Mouse (Mus musculus) spleen, adult 2 months (tissue): ENCODE data around the gene Nrxn1. TPM values are rescaled to one million over a fixed set of nuclear protein-coding genes. Genes with fewer than 3 reads are reported as not detected.

Experiments used
- DNase-seq, 2 experiments: peaks; one replicate each; pipeline versions ENCODE4 v3.0.0 to v3.0.0-alpha.2; 2012 to 2021; ENCODE audit warnings: low spot score in 2 of 2, low read depth in 1 of 2
- H3K27ac ChIP-seq: fragments of 200-500 bp; 2 replicates; pipeline ENCODE4 v1.5.1; 2012; ENCODE audit warnings: low read length, inconsistent platforms; ENCODE audit not compliant: insufficient read depth
- H3K27me3 ChIP-seq: fragments of 200-500 bp; 2 replicates; pipeline ENCODE4 v1.6.1; 2012; ENCODE audit warnings: mild to moderate bottlenecking, moderate library complexity, low read length, inconsistent platforms; ENCODE audit not compliant: control insufficient read depth, insufficient read depth
- H3K36me3 ChIP-seq: fragments of 200-500 bp; 2 replicates; pipeline ENCODE4 v1.6.1; 2012; ENCODE audit warnings: mild to moderate bottlenecking, low read length, inconsistent platforms; ENCODE audit not compliant: control insufficient read depth, insufficient read depth
- H3K4me1 ChIP-seq: fragments of 200-500 bp; 2 replicates; pipeline ENCODE4 v1.6.1; 2011; ENCODE audit warnings: inconsistent platforms; ENCODE audit not compliant: control insufficient read depth, insufficient read depth, insufficient read length
- H3K4me3 ChIP-seq: fragments of 200-500 bp; 2 replicates; pipeline ENCODE4 v1.5.1; 2011; ENCODE audit warnings: mild to moderate bottlenecking, inconsistent platforms; ENCODE audit not compliant: insufficient read depth, insufficient read length; ENCODE audit errors: extremely low read depth
- CTCF ChIP-seq: fragments of 200-500 bp; IDR thresholded peaks from 2 replicates; pipeline ENCODE4 v1.5.1; 2011; ENCODE audit warnings: mild to moderate bottlenecking, inconsistent platforms; ENCODE audit not compliant: insufficient read depth, insufficient read length, insufficient replicate concordance; ENCODE audit errors: extremely low read depth
- POLR2A ChIP-seq: fragments of 200-500 bp; IDR thresholded peaks from 2 replicates; pipeline ENCODE4 v1.6.1; 2011; ENCODE audit warnings: low read depth, low read length, inconsistent platforms
- WGBS: fragments of 180-500 bp; shearing (Covaris S2); methylation state at CpG from one replicate; pipeline ENCODE4 v1.1.7; 2018; 5-methylcytosine and 5-hydroxymethylcytosine counted together
- polyA plus RNA-seq: library from polyadenylated mRNA; depleted of rRNA; stranded (reverse); fragments of >200 nt; gene quantifications from 2 replicates; pipeline ENCODE4 v1.2.3, GENCODE M21; 2012

Nrxn1 gene
- polyA plus RNA-seq, 1 experiment = 0.50 TPM

DNA sequence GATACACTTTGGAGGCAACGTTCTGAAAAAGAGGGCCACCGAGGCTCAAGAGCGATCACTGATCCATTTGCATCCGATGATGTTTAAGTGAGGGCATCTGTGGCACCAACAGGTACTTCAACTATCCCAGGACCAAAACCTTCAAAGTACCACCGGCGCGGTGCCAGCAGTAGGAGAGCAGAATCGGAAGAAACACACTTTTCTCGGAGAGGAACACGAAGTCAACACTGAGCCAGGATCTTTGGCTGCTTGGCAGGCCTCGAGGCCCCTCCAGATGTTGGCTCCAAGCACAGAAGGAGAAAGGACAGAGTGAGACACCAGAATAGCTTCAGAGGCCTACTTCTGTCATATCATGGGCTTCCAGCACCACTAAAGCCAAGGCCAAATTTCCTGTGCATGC is 3.9 kb downstream of the Nrxn1 start:
- H3K27me3 ChIP-seq = no peaks in the 10 kb centered on the region
- H3K4me3 ChIP-seq = no peak overlapping the region
- DNase-seq = no peak
- 84% methylated on average over 11 of the region's 11 CpGs for WGBS
- no peak for TF ChIP-seq CTCF
- no peak for TF ChIP-seq POLR2A
- no peaks in the 10 kb centered on the region for H3K36me3 ChIP-seq
- no peaks in the 10 kb centered on the region for H3K4me1 ChIP-seq
- no peak overlapping the region for H3K27ac ChIP-seq

DNA sequence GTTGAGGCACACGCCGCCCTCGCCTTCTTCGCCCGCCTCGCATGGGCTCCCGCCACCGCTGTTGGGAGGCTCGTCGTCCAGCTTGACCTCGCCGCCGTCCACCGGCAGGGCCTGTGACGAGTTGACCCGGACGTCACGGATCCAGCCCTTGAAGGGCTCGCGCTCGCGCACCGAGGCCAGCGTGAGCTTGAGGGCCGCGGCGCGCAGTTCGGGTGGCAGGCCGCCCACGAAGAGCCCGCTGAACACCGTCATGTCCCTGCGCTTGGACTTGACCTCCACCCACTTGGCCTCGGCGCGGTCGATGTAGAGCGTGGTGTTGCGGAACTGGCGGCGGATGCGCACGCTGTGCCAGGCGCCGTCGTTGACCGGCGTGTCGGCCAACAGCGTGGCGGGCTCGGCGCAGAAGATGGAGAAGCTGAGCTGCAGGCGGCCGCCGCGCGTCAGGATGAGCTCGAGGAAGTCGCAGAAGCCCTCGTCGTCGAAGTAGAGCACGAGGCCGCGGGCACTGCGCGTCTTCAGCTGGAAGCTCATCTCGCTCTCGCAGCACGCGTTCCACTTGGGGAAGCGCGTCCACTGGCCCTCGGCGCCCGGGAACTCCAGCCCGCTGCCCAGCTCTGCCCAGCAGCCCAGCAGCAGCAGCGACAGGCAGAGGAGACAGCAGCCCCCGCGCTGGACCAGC is 4.7 kb downstream of the Nrxn1 start:
- Histone ChIP-seq H3K4me1 (no peaks in the 10 kb centered on the region), H3K36me3 (no peaks in the 10 kb centered on the region), H3K27ac (no peak overlapping the region), H3K4me3 (no peak overlapping the region), H3K27me3 (no peaks in the 10 kb centered on the region)
- DNase-seq = no peak
- TF ChIP-seq POLR2A (no peak), CTCF (no peak)
- WGBS = 81% methylated on average over 82 of the region's 82 CpGs

DNA sequence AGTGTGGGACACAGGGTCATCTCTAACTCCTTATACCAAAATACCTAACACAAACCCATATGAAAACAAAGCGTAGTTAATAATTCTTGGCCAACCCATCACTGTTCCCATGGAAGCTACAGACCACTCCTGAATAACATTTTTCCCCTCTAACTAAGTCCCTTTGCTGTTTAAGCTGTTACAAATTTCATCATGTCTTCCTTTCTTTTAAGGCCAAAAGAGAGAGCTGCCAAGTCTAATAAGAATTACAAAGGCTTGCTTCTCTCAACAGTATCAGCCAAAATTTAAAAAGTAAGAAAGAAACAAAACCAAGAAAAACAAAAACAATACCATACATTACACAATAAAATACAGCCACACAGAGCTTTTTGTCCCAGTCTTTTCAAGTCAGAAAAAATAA is 6.5 kb downstream of the Nrxn1 start:
- H3K36me3 ChIP-seq = no peaks in the 10 kb centered on the region
- no peaks in the 10 kb centered on the region for H3K4me1 ChIP-seq
- H3K4me3 ChIP-seq = no peak overlapping the region
- H3K27me3 ChIP-seq = no peaks in the 10 kb centered on the region
- DNase-seq = no peak
- no peak for TF ChIP-seq POLR2A
- no peak for TF ChIP-seq CTCF
- 92% methylated on average over 1 of the region's 1 CpGs for WGBS
- no peak overlapping the region for H3K27ac ChIP-seq

DNA sequence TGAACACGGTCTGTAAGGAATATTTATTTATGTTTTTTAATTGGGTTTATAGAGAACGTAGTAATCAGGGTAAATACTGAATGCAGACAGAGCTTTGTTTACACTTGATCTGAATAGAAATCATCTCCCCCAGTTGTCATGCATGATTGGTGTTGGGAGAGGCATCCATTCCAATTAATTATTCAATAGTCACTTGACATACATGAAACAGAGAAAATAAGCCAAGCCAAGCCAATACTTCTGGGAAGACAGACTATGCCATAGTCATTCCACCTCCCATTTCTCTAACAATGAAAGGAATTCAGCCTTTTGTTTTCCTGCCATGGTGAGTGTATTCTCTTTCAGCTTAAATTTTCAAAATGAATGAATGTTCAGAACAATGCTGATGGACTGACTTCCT is 7.5 kb downstream of the Nrxn1 start:
- WGBS = 90% methylated on average over 2 of the region's 2 CpGs
- H3K4me1 ChIP-seq = no peaks in the 10 kb centered on the region

DNA sequence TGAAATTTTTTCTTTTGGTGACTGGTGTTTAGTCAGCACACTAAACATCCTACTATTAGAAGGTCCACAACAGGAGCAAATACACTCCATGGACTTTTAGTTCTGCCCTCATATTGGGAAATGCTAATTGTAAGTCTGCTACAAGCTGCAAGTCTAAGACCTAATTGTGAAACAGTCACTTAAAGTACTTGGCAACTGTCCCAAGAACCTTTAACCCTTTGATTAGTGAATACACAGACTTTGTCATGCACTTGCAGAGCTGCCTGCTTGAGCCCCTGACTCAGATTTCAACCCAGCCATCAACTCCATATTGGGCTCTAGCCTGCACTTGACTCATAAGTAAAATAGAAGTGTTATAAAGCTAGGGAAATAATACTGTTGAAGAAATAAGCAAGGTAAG is 13.8 kb downstream of the Nrxn1 start:
- H3K36me3 ChIP-seq = no peaks in the 10 kb centered on the region
- no peak for DNase-seq
- no peaks in the 10 kb centered on the region for H3K27me3 ChIP-seq
- H3K4me1 ChIP-seq = no peaks in the 10 kb centered on the region
- no peak overlapping the region for H3K4me3 ChIP-seq
- TF ChIP-seq CTCF = no peak
- TF ChIP-seq POLR2A = no peak
- no peak overlapping the region for H3K27ac ChIP-seq

More for the DNA sequence above, 7.5 kb downstream of the Nrxn1 start:
- H3K27me3 ChIP-seq = no peaks in the 10 kb centered on the region
- no peak overlapping the region for H3K4me3 ChIP-seq
- H3K27ac ChIP-seq = no peak overlapping the region
- no peaks in the 10 kb centered on the region for H3K36me3 ChIP-seq
- no peak for DNase-seq
- TF ChIP-seq POLR2A (no peak), CTCF (no peak)

DNA sequence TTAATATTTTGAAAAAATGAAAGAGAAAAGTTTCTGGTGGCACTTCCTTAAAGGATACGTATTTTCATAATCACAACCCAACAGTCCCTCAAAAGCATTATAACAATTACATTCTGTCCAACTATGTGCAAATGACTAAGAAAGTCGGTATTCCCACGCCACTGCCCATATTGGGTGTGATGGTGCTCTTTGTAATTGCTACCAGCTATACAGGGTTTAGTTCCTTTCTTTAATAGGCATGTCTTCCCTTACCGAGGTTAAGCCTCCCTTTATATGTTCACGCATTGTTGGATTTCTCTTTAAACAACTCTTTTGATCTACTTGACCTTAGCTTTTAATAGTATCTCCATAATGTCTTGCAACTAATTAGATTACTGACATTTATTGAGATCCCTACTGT is 18.1 kb downstream of the Nrxn1 start:
- Histone ChIP-seq H3K27ac (no peak overlapping the region), H3K4me1 (no peaks in the 10 kb centered on the region), H3K27me3 (no peaks in the 10 kb centered on the region), H3K36me3 (no peaks in the 10 kb centered on the region), H3K4me3 (no peak overlapping the region)
- no peak for DNase-seq
- TF ChIP-seq CTCF (no peak), POLR2A (no peak)
- WGBS = 84% methylated on average over 5 of the region's 5 CpGs

DNA sequence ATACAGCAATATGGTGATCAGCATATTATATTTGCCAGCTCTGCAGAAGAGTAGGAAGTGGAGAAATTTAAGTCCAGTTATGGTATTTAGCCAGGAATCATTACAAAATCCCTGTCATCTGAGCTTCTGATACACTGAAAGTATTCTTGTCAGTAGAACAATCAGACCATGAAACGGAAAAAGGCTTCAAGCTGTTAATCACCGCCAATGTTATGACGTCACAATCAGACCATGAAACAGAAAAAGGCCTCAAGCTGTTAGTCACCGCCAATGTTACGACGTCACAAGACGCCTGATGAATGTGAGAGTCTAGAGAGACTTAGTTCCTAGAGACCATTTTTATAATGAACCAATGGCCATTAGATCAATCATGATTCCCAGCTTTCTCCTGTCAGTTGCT is 59.4 kb downstream of the Nrxn1 start:
- Histone ChIP-seq H3K27me3 (no peaks in the 10 kb centered on the region; the same call in 1 of the 2 replicates), H3K4me1 (no peaks in the 10 kb centered on the region), H3K27ac (no peak overlapping the region), H3K4me3 (no peak overlapping the region), H3K36me3 (no peaks in the 10 kb centered on the region)
- TF ChIP-seq POLR2A = no peak
- TF ChIP-seq CTCF = no peak
- 91% methylated on average over 7 of the region's 7 CpGs for WGBS
- DNase-seq = no peak
